Mouse (Mus musculus): ENCODE measurements around the gene Lrig2. TPM values are rescaled to one million over a fixed set of nuclear protein-coding genes. Genes with fewer than 3 reads are reported as not detected.

Gene Lrig2
- polyA plus RNA-seq, 1 experiment from 2014 or later, result 25.7 TPM

DNA sequence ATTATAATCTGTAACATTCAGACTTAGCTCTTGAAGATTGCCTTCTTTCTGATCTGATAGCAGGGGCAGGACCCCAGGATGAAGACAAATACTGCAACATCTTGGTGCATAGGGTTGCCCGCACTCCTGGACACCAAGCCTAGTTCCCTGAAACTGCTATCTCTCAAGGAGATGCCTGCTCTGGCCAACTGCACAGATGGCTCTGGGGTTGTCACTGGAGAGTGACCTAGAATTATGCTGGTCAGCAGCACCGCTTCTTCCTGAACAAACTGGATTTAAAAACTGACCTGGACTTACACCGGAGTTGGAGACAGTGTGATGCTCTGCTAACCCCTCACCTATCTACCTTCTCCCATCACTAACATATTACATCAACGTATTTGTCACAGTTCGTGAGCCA, 155.6 kb downstream of the Lrig2 start:
- Histone ChIP-seq H3K4me1 (ENCODE audit: control insufficient read depth, insufficient read depth, low read length) (no peaks in the 10 kb centered on the region), H3K4me2 (ENCODE audit: low read depth, low read length) (no peak overlapping the region)
- WGBS, result 93% methylated on average over 5 of the region's 5 CpGs

DNA sequence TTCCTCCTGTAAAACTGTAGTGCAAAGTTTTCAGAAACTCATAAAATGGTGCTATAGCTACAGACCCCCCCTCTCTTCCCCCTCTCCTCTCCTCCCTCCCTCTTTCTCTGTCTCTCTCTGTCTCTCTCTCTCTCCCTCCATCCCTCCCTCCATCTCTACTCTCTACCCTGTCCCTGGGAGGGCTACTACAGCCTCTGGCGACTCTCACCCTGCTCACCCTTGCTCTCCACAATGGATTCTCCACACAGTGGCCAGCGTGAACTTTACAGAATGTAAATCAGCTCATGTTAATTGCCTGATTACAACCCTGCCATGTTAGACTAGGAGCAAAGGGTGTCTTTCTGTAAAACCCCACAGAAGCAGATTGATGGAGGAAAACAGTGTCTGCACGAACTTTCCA, 157.8 kb downstream of the Lrig2 start:
- H3K4me1 ChIP-seq (ENCODE audit: control insufficient read depth, insufficient read depth, low read length), result no peaks in the 10 kb centered on the region
- no peak overlapping the region for H3K27ac ChIP-seq (replicated peaks; ENCODE audit: low read depth, low read length)
- WGBS, result 59% methylated on average over 3 of the region's 3 CpGs
- H3K27me3 ChIP-seq (ENCODE audit: control insufficient read depth, insufficient read depth, low read length), result no peaks in the 10 kb centered on the region
- ATAC-seq (replicated peaks; ENCODE audit: insufficient number of reproducible peaks, low FRiP score, low TSS enrichment, low read depth), result no peak
- H3K36me3 ChIP-seq (replicated peaks; ENCODE audit: control insufficient read depth, insufficient read depth, low read depth, low read length), result no peaks in the 10 kb centered on the region
- H3K4me3 ChIP-seq (ENCODE audit: low read depth, low read length), result no peak overlapping the region
- no peak overlapping the region for H3K9ac ChIP-seq (replicated peaks; ENCODE audit: low read length)
- H3K9me3 ChIP-seq (replicated peaks; ENCODE audit: control insufficient read depth, low read length), result no peaks in the 10 kb centered on the region
- H3K4me2 ChIP-seq (ENCODE audit: low read depth, low read length), result no peak overlapping the region
- DNase-seq (ENCODE audit: low spot score), result no peak

More for the DNA sequence above, 155.6 kb downstream of the Lrig2 start:
- Histone ChIP-seq H3K27ac (replicated peaks; ENCODE audit: low read depth, low read length) (no peak overlapping the region), H3K9ac (replicated peaks; ENCODE audit: low read length) (no peak overlapping the region), H3K9me3 (replicated peaks; ENCODE audit: control insufficient read depth, low read length) (no peaks in the 10 kb centered on the region), H3K4me3 (ENCODE audit: low read depth, low read length) (no peak overlapping the region), H3K36me3 (replicated peaks; ENCODE audit: control insufficient read depth, insufficient read depth, low read depth, low read length) (no peaks in the 10 kb centered on the region), H3K27me3 (ENCODE audit: control insufficient read depth, insufficient read depth, low read length) (no peaks in the 10 kb centered on the region)
- DNase-seq (ENCODE audit: low spot score), result no peak
- ATAC-seq (replicated peaks; ENCODE audit: insufficient number of reproducible peaks, low FRiP score, low TSS enrichment, low read depth), result no peak

DNA sequence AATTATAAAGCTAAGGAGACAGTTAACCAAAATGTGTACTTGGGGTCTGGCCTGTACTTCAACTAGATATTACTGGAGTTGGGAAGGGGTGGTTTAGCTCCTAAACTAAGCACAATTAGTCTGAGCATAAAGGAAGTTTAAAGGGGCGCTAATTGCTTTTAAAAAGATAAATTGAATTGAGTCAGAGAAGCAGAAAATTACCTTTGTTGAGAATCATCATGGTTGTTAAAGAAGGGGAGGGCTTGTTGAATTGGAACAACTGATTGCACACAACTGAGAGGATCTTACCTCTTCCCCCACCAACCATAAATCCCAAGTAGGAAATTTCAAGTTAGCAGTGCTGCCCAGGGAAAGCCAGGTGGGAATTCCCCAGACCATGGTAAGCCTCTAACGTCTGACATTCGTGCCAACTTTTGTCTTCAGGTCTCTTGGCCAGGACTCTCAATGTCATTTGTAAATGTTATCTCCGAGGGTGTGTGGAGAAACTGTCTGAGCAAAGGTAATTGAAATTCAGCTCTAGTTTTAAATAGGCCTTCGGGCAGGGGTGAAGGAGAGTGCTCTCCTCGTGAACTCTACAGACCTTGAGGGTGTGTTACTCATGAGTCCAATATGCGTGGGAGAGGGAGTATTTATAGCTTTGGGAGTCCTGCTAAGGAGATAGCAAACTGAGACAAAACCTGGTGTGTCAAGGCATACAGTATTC, 159.2 kb downstream of the Lrig2 start:
- H3K4me1 ChIP-seq (ENCODE audit: control insufficient read depth, insufficient read depth, low read length), result no peaks in the 10 kb centered on the region

DNA sequence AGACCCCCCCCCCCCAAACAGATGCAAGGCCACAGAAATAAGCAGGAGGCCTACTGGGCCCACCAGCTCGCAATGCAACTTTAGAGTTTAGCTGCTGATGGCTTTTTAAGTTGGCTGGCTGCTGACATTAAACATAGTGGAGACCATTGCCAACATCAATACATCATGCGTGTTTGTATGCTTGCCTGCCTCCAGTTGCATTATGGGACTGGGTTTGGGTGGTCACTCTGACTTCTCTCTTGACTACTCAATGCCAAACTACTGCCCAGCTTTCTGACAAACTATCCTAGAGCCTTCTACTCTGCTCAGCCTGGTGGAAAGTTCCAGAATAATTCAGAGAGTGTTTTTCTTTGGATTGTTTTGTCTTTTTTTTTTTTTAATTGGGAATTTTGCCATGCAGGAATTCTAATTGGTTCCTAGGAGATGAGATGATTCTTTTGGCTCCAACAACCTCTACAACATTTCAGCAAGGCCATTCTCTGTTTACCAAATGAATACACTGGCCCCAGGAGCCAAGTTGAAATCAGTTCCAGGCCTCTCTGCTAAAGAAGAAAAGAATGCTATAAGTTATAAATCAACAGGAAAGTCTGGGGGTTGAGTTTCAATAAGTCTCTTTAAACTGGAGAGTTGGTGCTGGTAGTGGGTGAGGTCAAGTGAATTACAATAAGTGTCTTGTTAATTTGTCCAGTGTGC, 161.3 kb downstream of the Lrig2 start:
- DNase-seq (ENCODE audit: low spot score) (no peak), ATAC-seq (replicated peaks; ENCODE audit: insufficient number of reproducible peaks, low FRiP score, low TSS enrichment, low read depth) (no peak)
- WGBS, result 93% methylated on average over 2 of the region's 2 CpGs
- Histone ChIP-seq H3K9ac (replicated peaks; ENCODE audit: low read length) (no peak overlapping the region), H3K9me3 (replicated peaks; ENCODE audit: control insufficient read depth, low read length) (no peaks in the 10 kb centered on the region), H3K27me3 (ENCODE audit: control insufficient read depth, insufficient read depth, low read length) (no peaks in the 10 kb centered on the region), H3K27ac (replicated peaks; ENCODE audit: low read depth, low read length) (no peak overlapping the region), H3K36me3 (replicated peaks; ENCODE audit: control insufficient read depth, insufficient read depth, low read depth, low read length) (no peaks in the 10 kb centered on the region), H3K4me3 (ENCODE audit: low read depth, low read length) (no peak overlapping the region), H3K4me1 (ENCODE audit: control insufficient read depth, insufficient read depth, low read length) (no peaks in the 10 kb centered on the region), H3K4me2 (ENCODE audit: low read depth, low read length) (no peak overlapping the region)

More for the DNA sequence above, 159.2 kb downstream of the Lrig2 start:
- 70% methylated on average over 7 of the region's 7 CpGs for WGBS
- Histone ChIP-seq H3K27me3 (ENCODE audit: control insufficient read depth, insufficient read depth, low read length) (no peaks in the 10 kb centered on the region), H3K9me3 (replicated peaks; ENCODE audit: control insufficient read depth, low read length) (no peaks in the 10 kb centered on the region), H3K4me3 (ENCODE audit: low read depth, low read length) (no peak overlapping the region), H3K4me2 (ENCODE audit: low read depth, low read length) (no peak overlapping the region), H3K36me3 (replicated peaks; ENCODE audit: control insufficient read depth, insufficient read depth, low read depth, low read length) (no peaks in the 10 kb centered on the region), H3K27ac (replicated peaks; ENCODE audit: low read depth, low read length) (no peak overlapping the region), H3K9ac (replicated peaks; ENCODE audit: low read length) (no peak overlapping the region)
- ATAC-seq (replicated peaks; ENCODE audit: insufficient number of reproducible peaks, low FRiP score, low TSS enrichment, low read depth) (no peak), DNase-seq (ENCODE audit: low spot score) (no peak)

DNA sequence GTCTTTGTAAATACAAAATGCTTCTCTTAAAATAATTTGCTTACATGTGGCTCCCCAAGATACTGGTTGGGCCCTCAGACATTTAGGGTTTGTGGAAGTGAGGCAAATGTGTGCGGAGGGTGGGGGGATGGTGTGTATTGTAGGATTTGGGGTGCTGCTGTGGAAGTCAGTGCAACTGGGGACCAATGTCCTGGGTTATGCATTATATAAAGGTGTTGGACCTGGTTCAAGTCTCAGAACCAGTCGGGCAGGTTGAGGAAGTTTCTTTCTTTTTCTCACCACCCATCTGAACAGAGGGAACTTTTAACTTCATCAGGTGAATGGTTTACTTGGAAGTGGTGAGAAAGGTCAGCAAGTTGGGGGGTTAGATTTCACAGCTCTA, 161.9 kb downstream of the Lrig2 start:
- Histone ChIP-seq H3K4me1 (ENCODE audit: control insufficient read depth, insufficient read depth, low read length) (no peaks in the 10 kb centered on the region; the same call in 1 of the 2 replicates), H3K27me3 (ENCODE audit: control insufficient read depth, insufficient read depth, low read length) (no peaks in the 10 kb centered on the region), H3K9me3 (replicated peaks; ENCODE audit: control insufficient read depth, low read length) (no peaks in the 10 kb centered on the region), H3K4me2 (ENCODE audit: low read depth, low read length) (no peak overlapping the region), H3K27ac (replicated peaks; ENCODE audit: low read depth, low read length) (no peak overlapping the region), H3K36me3 (replicated peaks; ENCODE audit: control insufficient read depth, insufficient read depth, low read depth, low read length) (no peaks in the 10 kb centered on the region), H3K9ac (replicated peaks; ENCODE audit: low read length) (no peak overlapping the region), H3K4me3 (ENCODE audit: low read depth, low read length) (no peak overlapping the region)
- 72% methylated on average over 2 of the region's 2 CpGs for WGBS
- DNase-seq (ENCODE audit: low spot score) (no peak), ATAC-seq (replicated peaks; ENCODE audit: insufficient number of reproducible peaks, low FRiP score, low TSS enrichment, low read depth) (no peak)

DNA sequence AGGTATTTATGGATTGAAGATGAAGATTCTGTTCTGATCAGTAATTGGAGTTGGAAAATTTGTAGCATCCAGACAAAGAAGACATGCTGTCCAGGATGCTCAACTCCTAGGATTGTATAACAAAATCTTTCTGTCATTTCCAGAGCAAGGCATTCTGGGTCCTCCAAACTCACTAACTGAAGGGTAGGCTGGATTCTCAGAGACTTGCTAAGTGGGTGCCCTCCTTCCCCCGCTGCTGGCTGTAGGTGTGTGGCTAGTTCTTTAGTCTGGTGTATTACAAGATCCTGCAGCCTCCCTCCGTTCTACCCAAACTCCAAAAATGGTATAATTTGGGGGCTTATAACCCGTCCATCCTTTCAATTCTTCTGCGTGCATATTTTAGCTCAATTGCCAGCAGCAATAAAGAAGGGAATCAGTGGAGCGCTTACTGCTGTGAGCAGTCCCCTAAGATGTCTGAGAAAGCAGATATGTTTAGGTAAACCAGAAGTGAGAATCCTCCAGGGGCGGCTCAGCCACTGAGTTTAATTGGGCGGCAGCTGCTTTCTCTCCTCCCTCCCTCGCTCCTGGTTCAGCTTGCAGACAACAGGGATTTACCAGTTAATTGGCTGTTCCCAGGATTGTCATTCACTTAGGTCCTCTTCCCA, 162.4 kb downstream of the Lrig2 start:
- WGBS, result 32% methylated on average over 8 of the region's 8 CpGs
- H3K4me1 ChIP-seq (ENCODE audit: control insufficient read depth, insufficient read depth, low read length), result no peaks in the 10 kb centered on the region; the same call in 1 of the 2 replicates
- ATAC-seq (replicated peaks; ENCODE audit: insufficient number of reproducible peaks, low FRiP score, low TSS enrichment, low read depth), result no peak
- no peak overlapping the region for H3K4me2 ChIP-seq (ENCODE audit: low read depth, low read length)
- no peak overlapping the region for H3K27ac ChIP-seq (replicated peaks; ENCODE audit: low read depth, low read length)
- DNase-seq (ENCODE audit: low spot score), result peak; percentile 44
- no peak overlapping the region for H3K4me3 ChIP-seq (ENCODE audit: low read depth, low read length)
- H3K9ac ChIP-seq (replicated peaks; ENCODE audit: low read length), result no peak overlapping the region
- H3K9me3 ChIP-seq (replicated peaks; ENCODE audit: control insufficient read depth, low read length), result no peaks in the 10 kb centered on the region
- no peaks in the 10 kb centered on the region for H3K36me3 ChIP-seq (replicated peaks; ENCODE audit: control insufficient read depth, insufficient read depth, low read depth, low read length)
- H3K27me3 ChIP-seq (ENCODE audit: control insufficient read depth, insufficient read depth, low read length), result no peaks in the 10 kb centered on the region

Other genes with a start within 250 kb of the Lrig2 start
- gene Slc16a1, start 126.8 kb upstream of the Lrig2 start, polyA plus RNA-seq (2014; fragmentation: Nextera tagmentation; extraction: Ambion mirVana), result 45.9 and 46.6 TPM in 2 replicates

Data from embryonic facial prominence, embryonic 11.5 days (tissue).